Mouse (Mus musculus) lung, embryonic 16.5 days (tissue): ENCODE results near the gene Stx8. TPM values are rescaled to one million over a fixed set of nuclear protein-coding genes. Genes with fewer than 3 reads are reported as not detected.

ENCODE experiments used
- ATAC-seq: fragments of 200-750 bp; cut with Nextera tagmentation; 2 replicates; pipeline ENCODE4 v1.8.0; 2017; ENCODE audit warnings: low read depth, mild to moderate bottlenecking, moderate library complexity
- H3K27ac ChIP-seq: fragments of 300-500 bp; sonication (generic); 2 replicates; pipeline ENCODE4 v1.5.1; 2014; ENCODE audit warnings: mild to moderate bottlenecking, control low read depth, low read length
- H3K27me3 ChIP-seq: fragments of 300-500 bp; sonication (generic); 2 replicates; pipeline ENCODE4 v1.6.1; 2014; ENCODE audit warnings: low read depth, low read length, mixed read lengths; ENCODE audit not compliant: control insufficient read depth, insufficient read depth
- H3K36me3 ChIP-seq: fragments of 300-500 bp; sonication (generic); 2 replicates; pipeline ENCODE4 v1.6.1; 2014; ENCODE audit warnings: low read length; ENCODE audit not compliant: control insufficient read depth, insufficient read depth
- H3K4me1 ChIP-seq: fragments of 300-500 bp; sonication (generic); replicated peaks from 2 replicates; pipeline ENCODE4 v1.6.1; 2014; ENCODE audit warnings: low read length, mixed read lengths; ENCODE audit not compliant: control insufficient read depth, insufficient read depth
- H3K4me2 ChIP-seq: fragments of 300-500 bp; sonication (generic); 2 replicates; pipeline ENCODE4 v1.6.1; 2014; ENCODE audit warnings: low read depth, low read length, control low read depth
- H3K4me3 ChIP-seq: fragments of 300-500 bp; sonication (generic); 2 replicates; pipeline ENCODE4 v1.5.1; 2014; ENCODE audit warnings: mild to moderate bottlenecking, low read length, control low read depth
- H3K9ac ChIP-seq: fragments of 300-500 bp; sonication (generic); 2 replicates; pipeline ENCODE4 v1.6.1; 2014; ENCODE audit warnings: low read length, control low read depth
- H3K9me3 ChIP-seq: fragments of 300-500 bp; sonication (generic); 2 replicates; pipeline ENCODE4 v1.6.1; 2016; ENCODE audit warnings: low read length; ENCODE audit not compliant: control insufficient read depth
- WGBS: fragments of 180-500 bp; shearing (Covaris S2); extraction: QIAGEN DNeasy Blood & Tissue Kit; methylation state at CpG from one replicate; pipeline ENCODE4 v1.1.7; 2014; 5-methylcytosine and 5-hydroxymethylcytosine counted together
- polyA plus RNA-seq: library from polyadenylated mRNA; unstranded; fragments of >200 nt; fragmentation: Nextera tagmentation; extraction: Ambion mirVana; gene quantifications from 2 replicates; pipeline ENCODE4 v1.2.1, GENCODE M21; 2015

Stx8 gene
- polyA plus RNA-seq, 1 experiment from 2014 or later, result 64.7 TPM

- no peak overlapping the region for H3K27ac ChIP-seq
- H3K9me3 ChIP-seq, result no peaks in the 10 kb centered on the region
- no peak overlapping the region for H3K4me3 ChIP-seq
- no peaks in the 10 kb centered on the region for H3K36me3 ChIP-seq
- H3K4me2 ChIP-seq, result no peak overlapping the region
- H3K4me1 ChIP-seq, result peaks cover 15% of the 10 kb centered on the region
- 19% methylated on average over 8 of the region's 8 CpGs for WGBS
- H3K27me3 ChIP-seq, result no peaks in the 10 kb centered on the region
- no peak for ATAC-seq
- no peak overlapping the region for H3K9ac ChIP-seq
Observed at GRCm38 (mm10) chr11:68006216-68006789, 40.3 kb downstream of the Stx8 start.

- 38% methylated on average over 6 of the region's 6 CpGs for WGBS
- no peak overlapping the region for H3K27ac ChIP-seq
- H3K4me1 ChIP-seq, result peaks cover 15% of the 10 kb centered on the region
- no peaks in the 10 kb centered on the region for H3K27me3 ChIP-seq
- H3K4me3 ChIP-seq, result no peak overlapping the region
- no peaks in the 10 kb centered on the region for H3K9me3 ChIP-seq
- H3K4me2 ChIP-seq, result no peak overlapping the region
- no peak overlapping the region for H3K9ac ChIP-seq
- no peaks in the 10 kb centered on the region for H3K36me3 ChIP-seq
- ATAC-seq, result no peak
Observed at GRCm38 (mm10) chr11:68007645-68008044, 41.7 kb downstream of the Stx8 start.

GRCm38 (mm10) chr11:68009377-68009776 lies 43.4 kb downstream of the Stx8 start:
- Histone ChIP-seq H3K4me3 (no peak overlapping the region), H3K4me2 (no peak overlapping the region), H3K27ac (no peak overlapping the region), H3K9me3 (no peaks in the 10 kb centered on the region), H3K4me1 (peaks cover 15% of the 10 kb centered on the region), H3K36me3 (no peaks in the 10 kb centered on the region), H3K27me3 (no peaks in the 10 kb centered on the region), H3K9ac (no peak overlapping the region)
- WGBS, result 63% methylated on average over 5 of the region's 5 CpGs
- ATAC-seq, result no peak

GRCm38 (mm10) chr11:68012207-68012606 lies 46.2 kb downstream of the Stx8 start:
- no peak overlapping the region for H3K4me3 ChIP-seq
- WGBS, result 75% methylated on average over 7 of the region's 7 CpGs
- no peaks in the 10 kb centered on the region for H3K36me3 ChIP-seq
- H3K4me1 ChIP-seq, result no peaks in the 10 kb centered on the region
- H3K9me3 ChIP-seq, result no peaks in the 10 kb centered on the region
- H3K9ac ChIP-seq, result no peak overlapping the region
- ATAC-seq, result no peak
- H3K27ac ChIP-seq, result no peak overlapping the region
- H3K4me2 ChIP-seq, result no peak overlapping the region
- no peaks in the 10 kb centered on the region for H3K27me3 ChIP-seq

- Histone ChIP-seq H3K27ac (no peak overlapping the region), H3K4me1 (peaks cover 11% of the 10 kb centered on the region), H3K9ac (no peak overlapping the region), H3K9me3 (no peaks in the 10 kb centered on the region), H3K4me3 (no peak overlapping the region), H3K4me2 (no peak overlapping the region), H3K36me3 (no peaks in the 10 kb centered on the region), H3K27me3 (no peaks in the 10 kb centered on the region)
- 76% methylated on average over 8 of the region's 8 CpGs for WGBS
- ATAC-seq, result no peak
Observed at GRCm38 (mm10) chr11:68018191-68018590, 52.2 kb downstream of the Stx8 start.

GRCm38 (mm10) chr11:68019156-68019555 lies 53.2 kb downstream of the Stx8 start:
- ATAC-seq, result no peak
- Histone ChIP-seq H3K36me3 (no peaks in the 10 kb centered on the region), H3K9ac (no peak overlapping the region), H3K4me1 (peaks cover 20% of the 10 kb centered on the region), H3K4me2 (no peak overlapping the region), H3K27ac (peak overlapping the region; percentile 15; the same call in 1 of the 2 replicates), H3K27me3 (no peaks in the 10 kb centered on the region), H3K9me3 (no peaks in the 10 kb centered on the region), H3K4me3 (no peak overlapping the region)
- WGBS, result 46% methylated on average over 11 of the region's 11 CpGs

GRCm38 (mm10) chr11:68021976-68022375 lies 56.0 kb downstream of the Stx8 start:
- ATAC-seq, result no peak
- H3K4me3 ChIP-seq, result no peak overlapping the region
- H3K4me2 ChIP-seq, result no peak overlapping the region
- no peak overlapping the region for H3K27ac ChIP-seq
- 85% methylated on average over 7 of the region's 7 CpGs for WGBS
- H3K27me3 ChIP-seq, result no peaks in the 10 kb centered on the region
- H3K9ac ChIP-seq, result no peak overlapping the region
- peaks cover 23% of the 10 kb centered on the region for H3K4me1 ChIP-seq
- H3K36me3 ChIP-seq, result no peaks in the 10 kb centered on the region
- H3K9me3 ChIP-seq, result no peaks in the 10 kb centered on the region

- WGBS, result 30% methylated on average over 5 of the region's 5 CpGs
- Histone ChIP-seq H3K27ac (peak overlapping the region; percentile 74), H3K4me1 (peaks cover 23% of the 10 kb centered on the region), H3K36me3 (no peaks in the 10 kb centered on the region), H3K27me3 (no peaks in the 10 kb centered on the region), H3K4me3 (no peak overlapping the region), H3K9me3 (no peaks in the 10 kb centered on the region), H3K4me2 (no peak overlapping the region), H3K9ac (no peak overlapping the region)
- peak; percentile 92 for ATAC-seq
Observed at GRCm38 (mm10) chr11:68022895-68023294, 56.9 kb downstream of the Stx8 start.

GRCm38 (mm10) chr11:68023811-68024369 lies 57.9 kb downstream of the Stx8 start:
- peak overlapping the region; percentile 74 for H3K27ac ChIP-seq
- H3K27me3 ChIP-seq, result no peaks in the 10 kb centered on the region
- peaks cover 21% of the 10 kb centered on the region for H3K4me1 ChIP-seq
- no peak overlapping the region for H3K9ac ChIP-seq
- H3K9me3 ChIP-seq, result no peaks in the 10 kb centered on the region
- WGBS, result 35% methylated on average over 8 of the region's 8 CpGs
- no peak overlapping the region for H3K4me3 ChIP-seq
- peak; percentile 15; the same call in 1 of the 2 replicates for ATAC-seq
- no peak overlapping the region for H3K4me2 ChIP-seq
- H3K36me3 ChIP-seq, result no peaks in the 10 kb centered on the region
